Mouse (Mus musculus) liver, embryonic 15.5 days (tissue): ENCODE data around the gene Rasal2. TPM values are rescaled to one million over a fixed set of nuclear protein-coding genes. Genes with fewer than 3 reads are reported as not detected.

ENCODE experiments used
- ATAC-seq: fragments of 200-750 bp; cut with Nextera tagmentation; 2 replicates; pipeline ENCODE4 v1.8.0; 2017; ENCODE audit warnings: moderate number of reproducible peaks, mild to moderate bottlenecking, moderate library complexity; ENCODE audit not compliant: insufficient read depth
- H3K27ac ChIP-seq: fragments of 300-500 bp; sonication (generic); replicated peaks from 2 replicates; pipeline ENCODE4 v1.5.1; 2015; ENCODE audit warnings: mild to moderate bottlenecking, inconsistent platforms
- H3K27me3 ChIP-seq: fragments of 300-500 bp; sonication (generic); 2 replicates; pipeline ENCODE4 v1.6.1; 2015; ENCODE audit warnings: mild to moderate bottlenecking, inconsistent platforms
- H3K36me3 ChIP-seq: fragments of 300-500 bp; sonication (generic); replicated peaks from 2 replicates; pipeline ENCODE4 v1.6.1; 2015; ENCODE audit warnings: moderate library complexity, mild to moderate bottlenecking, inconsistent platforms
- H3K4me1 ChIP-seq: fragments of 300-500 bp; sonication (generic); replicated peaks from 2 replicates; pipeline ENCODE4 v1.6.1; 2015; ENCODE audit warnings: inconsistent platforms
- H3K4me2 ChIP-seq: fragments of 300-500 bp; sonication (generic); 2 replicates; pipeline ENCODE4 v1.6.1; 2015; ENCODE audit warnings: moderate library complexity, mild to moderate bottlenecking, inconsistent platforms
- H3K4me3 ChIP-seq: fragments of 300-500 bp; sonication (generic); replicated peaks from 2 replicates; pipeline ENCODE4 v1.5.1; 2015; ENCODE audit warnings: mild to moderate bottlenecking, inconsistent platforms
- H3K9ac ChIP-seq: fragments of 300-500 bp; sonication (generic); 2 replicates; pipeline ENCODE4 v1.6.1; 2015; ENCODE audit warnings: moderate library complexity, mild to moderate bottlenecking, inconsistent platforms
- H3K9me3 ChIP-seq: fragments of 300-500 bp; sonication (generic); replicated peaks from 2 replicates; pipeline ENCODE4 v1.6.1; 2016; ENCODE audit warnings: inconsistent platforms
- WGBS: fragments of 180-500 bp; shearing (Covaris S2); methylation state at CpG from one replicate; pipeline ENCODE4 v1.1.7; 2015; ENCODE audit warnings: mixed read lengths; ENCODE audit not compliant: insufficient replicate concordance; 5-methylcytosine and 5-hydroxymethylcytosine counted together
- polyA plus RNA-seq: library from polyadenylated mRNA; unstranded; fragments of >200 nt; fragmentation: Nextera tagmentation; extraction: Ambion mirVana; gene quantifications from 2 replicates; pipeline ENCODE4 v1.2.1, GENCODE M21; 2015

Rasal2 gene
- polyA plus RNA-seq, 1 experiment from 2014 or later = 2.0 TPM

DNA sequence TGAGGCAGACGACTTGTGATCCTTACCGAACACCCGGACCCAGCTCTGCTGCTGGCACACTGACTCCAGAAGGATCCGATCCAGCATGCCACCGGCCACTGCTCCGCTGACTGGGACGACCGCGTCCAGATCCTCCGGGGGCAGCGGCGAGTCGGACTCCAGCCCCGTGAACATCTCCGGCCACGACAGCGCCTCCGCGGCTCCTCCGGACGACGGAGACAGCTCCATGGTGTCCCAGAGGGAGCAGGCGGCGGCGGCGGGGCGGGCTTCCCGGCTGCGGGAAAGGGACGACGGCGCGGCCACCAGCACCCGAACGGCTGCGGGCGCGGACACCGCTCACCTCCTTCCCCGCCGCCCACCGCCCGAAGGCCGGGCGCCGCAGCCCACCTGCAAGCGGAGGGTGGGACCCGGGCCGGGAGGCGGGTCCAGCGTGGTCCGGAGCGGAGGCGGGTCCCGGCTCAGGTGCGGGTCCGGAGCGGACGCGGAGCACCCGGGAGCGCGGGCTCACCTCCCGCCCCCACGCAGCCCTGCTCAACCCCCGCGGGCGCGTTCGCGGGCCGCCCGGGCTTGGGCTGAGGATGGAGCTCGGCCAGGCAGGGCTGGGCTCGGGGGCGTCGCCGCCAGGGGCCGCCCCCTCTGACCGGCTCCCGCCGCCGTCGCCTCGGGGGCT, 549 bp downstream of the Rasal2 start:
- H3K9me3 ChIP-seq = no peaks in the 10 kb centered on the region
- peak overlapping the region; percentile 69 for H3K9ac ChIP-seq
- peaks cover 21% of the 10 kb centered on the region for H3K27me3 ChIP-seq
- H3K4me2 ChIP-seq = peak overlapping the region; percentile 93
- H3K27ac ChIP-seq = peak overlapping the region; percentile 38; the same call in 1 of the 2 replicates
- peak overlapping the region; percentile 80 for H3K4me3 ChIP-seq
- WGBS = under 1% methylated on average over 84 of the region's 85 CpGs
- H3K36me3 ChIP-seq = no peaks in the 10 kb centered on the region
- peaks cover 18% of the 10 kb centered on the region for H3K4me1 ChIP-seq
- ATAC-seq = peak; percentile 79

DNA sequence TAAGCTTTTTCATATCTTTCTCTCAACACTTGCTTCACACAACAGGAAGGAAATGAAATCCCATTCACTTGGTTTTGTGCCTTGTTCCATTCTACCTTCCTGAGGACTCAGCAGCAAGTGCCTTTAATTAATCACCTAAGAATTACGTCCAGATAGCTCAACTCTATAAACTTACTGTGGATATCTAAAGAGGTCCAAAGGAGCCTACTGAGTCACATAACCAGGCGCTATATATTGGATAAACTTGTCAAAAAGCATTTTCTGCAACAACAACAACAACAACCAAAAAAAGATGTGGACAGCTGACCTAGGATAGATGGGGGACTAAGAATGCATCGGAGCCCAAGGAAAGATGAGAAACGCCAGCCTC, 1.1 kb downstream of the Rasal2 start:
- Histone ChIP-seq H3K36me3 (no peaks in the 10 kb centered on the region), H3K4me1 (peaks cover 18% of the 10 kb centered on the region), H3K27ac (no peak overlapping the region), H3K4me2 (peak overlapping the region; percentile 93), H3K9me3 (no peaks in the 10 kb centered on the region), H3K27me3 (peaks cover 21% of the 10 kb centered on the region), H3K9ac (peak overlapping the region; percentile 69), H3K4me3 (peak overlapping the region; percentile 80)
- 4% methylated on average over 4 of the region's 4 CpGs for WGBS
- no peak for ATAC-seq

DNA sequence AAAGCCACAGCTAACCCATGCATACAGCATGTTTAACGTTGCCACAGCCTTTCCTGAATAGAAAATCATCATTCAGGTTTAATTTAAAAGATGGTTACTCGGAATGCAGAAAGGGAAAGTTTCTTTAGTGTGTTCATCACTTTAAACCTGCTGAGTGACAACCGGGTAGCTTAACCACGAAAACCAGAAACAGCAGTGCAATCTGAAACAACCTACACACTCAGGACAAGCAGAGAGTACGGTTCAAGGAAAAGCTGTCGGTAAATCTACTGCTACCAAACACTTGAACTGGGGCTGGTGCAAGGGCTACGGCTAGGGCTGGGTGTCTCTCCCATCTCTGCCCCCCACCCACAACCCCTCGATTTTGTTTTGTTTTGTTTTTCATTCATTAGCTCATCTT, 1.5 kb downstream of the Rasal2 start:
- no peak for ATAC-seq
- Histone ChIP-seq H3K9me3 (no peaks in the 10 kb centered on the region), H3K27ac (no peak overlapping the region), H3K4me2 (peak overlapping the region; percentile 93), H3K27me3 (peaks cover 21% of the 10 kb centered on the region), H3K9ac (no peak overlapping the region), H3K36me3 (no peaks in the 10 kb centered on the region), H3K4me3 (peak overlapping the region; percentile 80), H3K4me1 (peaks cover 17% of the 10 kb centered on the region)
- 8% methylated on average over 8 of the region's 8 CpGs for WGBS

DNA sequence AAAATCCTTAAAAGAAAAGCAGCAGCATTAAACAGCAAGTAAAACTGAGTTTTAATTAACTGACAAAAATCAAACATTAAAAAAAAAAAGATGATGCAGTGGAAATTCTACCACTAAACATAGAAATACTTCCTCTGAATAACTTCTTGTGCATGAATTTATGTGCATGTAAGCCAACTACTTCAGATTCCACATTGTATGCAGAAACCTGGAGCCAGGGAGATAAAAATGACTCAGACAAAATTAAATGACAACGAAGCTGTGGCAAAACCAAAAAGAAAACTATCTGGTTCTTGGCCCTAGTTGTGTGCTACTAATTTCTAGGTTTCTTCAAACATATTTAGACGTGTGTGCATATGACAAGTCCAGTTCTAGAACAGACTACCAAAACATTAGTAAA, 2.7 kb downstream of the Rasal2 start:
- Histone ChIP-seq H3K9ac (no peak overlapping the region), H3K4me3 (no peak overlapping the region), H3K4me2 (no peak overlapping the region), H3K36me3 (no peaks in the 10 kb centered on the region), H3K9me3 (no peaks in the 10 kb centered on the region), H3K4me1 (peaks cover 14% of the 10 kb centered on the region), H3K27me3 (peaks cover 21% of the 10 kb centered on the region), H3K27ac (no peak overlapping the region)
- no peak for ATAC-seq
- WGBS = 43% methylated on average over 2 of the region's 2 CpGs

DNA sequence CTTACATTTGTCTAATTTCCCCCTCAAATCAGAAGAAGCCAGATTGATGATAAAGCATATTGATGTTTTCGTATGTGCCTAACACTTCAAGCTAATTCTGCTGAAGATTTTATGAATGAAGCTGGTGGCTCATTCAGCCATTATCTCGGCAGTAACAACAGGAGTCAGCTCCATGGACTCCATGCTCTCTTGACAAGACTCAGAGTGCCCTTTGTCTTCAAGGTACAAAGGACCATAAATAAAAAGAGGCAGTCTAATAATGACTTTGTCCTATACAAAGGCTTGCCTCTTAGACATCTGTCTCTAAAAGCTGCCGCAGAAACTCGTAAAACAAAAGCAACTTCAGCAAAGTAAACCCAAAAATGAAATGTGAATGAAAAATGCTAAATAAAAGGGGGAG, 24.4 kb downstream of the Rasal2 start:
- 57% methylated on average over 4 of the region's 4 CpGs for WGBS
- Histone ChIP-seq H3K4me2 (no peak overlapping the region), H3K27ac (no peak overlapping the region), H3K4me3 (no peak overlapping the region), H3K27me3 (no peaks in the 10 kb centered on the region), H3K36me3 (no peaks in the 10 kb centered on the region), H3K9ac (no peak overlapping the region), H3K9me3 (no peaks in the 10 kb centered on the region), H3K4me1 (no peaks in the 10 kb centered on the region)
- ATAC-seq = no peak

DNA sequence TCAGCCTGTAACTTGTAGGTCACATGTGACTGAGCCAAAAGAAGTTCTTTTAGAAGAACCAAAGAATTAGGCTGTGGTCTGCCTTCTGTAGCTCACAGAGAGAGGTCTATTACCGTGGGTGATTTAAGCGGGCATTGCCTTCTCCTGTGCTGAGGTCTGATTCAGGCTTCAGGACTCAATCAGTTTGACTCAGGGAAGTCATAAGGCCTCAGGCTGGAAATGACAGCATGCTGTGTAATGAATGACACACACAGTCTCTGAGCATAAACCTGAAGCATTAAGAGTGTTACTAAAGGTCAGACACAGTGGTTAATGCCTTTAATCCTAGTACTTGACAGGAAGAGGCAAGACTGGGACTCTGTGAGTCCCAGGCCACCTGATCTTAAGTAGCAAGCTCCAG, 31.7 kb downstream of the Rasal2 start:
- no peak overlapping the region for H3K4me2 ChIP-seq
- no peak overlapping the region for H3K9ac ChIP-seq
- H3K27ac ChIP-seq = no peak overlapping the region
- no peak overlapping the region for H3K4me3 ChIP-seq
- no peaks in the 10 kb centered on the region for H3K9me3 ChIP-seq
- H3K4me1 ChIP-seq = no peaks in the 10 kb centered on the region
- no peaks in the 10 kb centered on the region for H3K36me3 ChIP-seq
- ATAC-seq = no peak
- H3K27me3 ChIP-seq = no peaks in the 10 kb centered on the region
- 64% methylated on average over 2 of the region's 2 CpGs for WGBS

DNA sequence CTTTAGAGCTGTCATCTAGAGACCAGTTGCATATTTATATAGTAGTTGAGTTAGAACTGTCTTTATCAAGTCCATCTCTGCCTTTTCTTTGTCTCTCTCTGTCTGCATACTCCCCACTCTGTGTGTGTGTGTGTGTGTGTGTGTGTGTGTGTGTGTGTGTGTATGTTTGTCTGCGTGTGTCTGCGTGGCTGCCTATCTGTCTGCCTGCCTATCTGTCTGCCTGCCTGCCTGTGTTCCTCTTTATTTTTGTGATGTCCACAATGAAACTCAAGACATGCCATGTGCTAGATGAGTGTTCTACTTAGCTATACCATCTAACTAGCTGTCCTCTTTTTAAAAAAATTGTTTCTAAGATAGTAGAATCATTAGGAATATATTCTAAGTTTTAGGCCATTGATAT, 42.0 kb downstream of the Rasal2 start:
- H3K4me1 ChIP-seq = no peaks in the 10 kb centered on the region
- ATAC-seq = no peak
- 46% methylated on average over 2 of the region's 2 CpGs for WGBS

DNA sequence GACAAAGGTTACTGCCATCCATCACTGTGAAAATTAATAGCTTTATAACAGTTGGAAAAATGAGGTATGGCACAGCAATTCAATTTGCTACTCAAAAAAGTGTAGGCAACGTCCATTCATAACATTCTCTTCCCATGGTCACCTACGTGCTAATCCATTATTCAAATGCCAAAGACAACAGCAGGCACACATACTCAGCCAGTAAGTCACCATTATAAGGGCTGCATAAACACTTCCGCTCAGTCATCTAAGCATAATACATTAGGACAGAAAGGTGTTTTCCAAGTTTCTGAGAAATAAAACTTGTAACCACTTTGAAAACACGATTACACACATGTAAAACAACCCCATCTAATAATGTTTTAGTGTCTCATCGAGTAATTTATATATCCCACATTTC, 44.1 kb downstream of the Rasal2 start:
- Histone ChIP-seq H3K4me3 (no peak overlapping the region), H3K9ac (no peak overlapping the region), H3K4me1 (no peaks in the 10 kb centered on the region), H3K4me2 (no peak overlapping the region), H3K27ac (no peak overlapping the region), H3K27me3 (no peaks in the 10 kb centered on the region), H3K36me3 (no peaks in the 10 kb centered on the region), H3K9me3 (no peaks in the 10 kb centered on the region)
- 67% methylated on average over 5 of the region's 5 CpGs for WGBS
- no peak for ATAC-seq

More for the DNA sequence above, 42.0 kb downstream of the Rasal2 start:
- H3K4me2 ChIP-seq = no peak overlapping the region
- no peaks in the 10 kb centered on the region for H3K27me3 ChIP-seq
- no peaks in the 10 kb centered on the region for H3K36me3 ChIP-seq
- H3K4me3 ChIP-seq = no peak overlapping the region
- no peak overlapping the region for H3K27ac ChIP-seq
- H3K9me3 ChIP-seq = no peaks in the 10 kb centered on the region
- H3K9ac ChIP-seq = no peak overlapping the region

DNA sequence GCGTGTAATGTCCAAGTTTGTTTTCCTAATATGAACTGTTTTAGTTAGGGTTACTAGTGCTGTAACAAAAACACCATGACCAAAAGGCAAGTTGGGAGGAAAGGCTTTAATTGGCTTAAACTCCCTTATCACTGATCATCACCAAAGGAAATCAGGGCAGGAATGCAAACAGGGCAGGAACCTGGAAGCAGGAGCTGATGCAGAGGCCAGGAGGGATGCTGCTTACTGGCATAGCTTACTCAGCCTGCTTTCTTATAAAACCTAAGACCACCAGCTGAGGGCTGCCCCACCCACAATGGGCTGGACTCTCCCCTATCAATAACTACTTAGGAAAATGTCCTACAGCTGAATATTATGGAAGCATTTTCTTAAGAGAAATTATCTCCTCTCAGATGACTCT, 65.7 kb downstream of the Rasal2 start:
- H3K36me3 ChIP-seq = no peaks in the 10 kb centered on the region
- no peak for ATAC-seq
- no peak overlapping the region for H3K9ac ChIP-seq
- no peaks in the 10 kb centered on the region for H3K27me3 ChIP-seq
- no peak overlapping the region for H3K4me3 ChIP-seq
- H3K27ac ChIP-seq = no peak overlapping the region
- 72% methylated on average over 1 of the region's 1 CpGs for WGBS
- H3K4me2 ChIP-seq = no peak overlapping the region
- H3K4me1 ChIP-seq = no peaks in the 10 kb centered on the region
- no peaks in the 10 kb centered on the region for H3K9me3 ChIP-seq

DNA sequence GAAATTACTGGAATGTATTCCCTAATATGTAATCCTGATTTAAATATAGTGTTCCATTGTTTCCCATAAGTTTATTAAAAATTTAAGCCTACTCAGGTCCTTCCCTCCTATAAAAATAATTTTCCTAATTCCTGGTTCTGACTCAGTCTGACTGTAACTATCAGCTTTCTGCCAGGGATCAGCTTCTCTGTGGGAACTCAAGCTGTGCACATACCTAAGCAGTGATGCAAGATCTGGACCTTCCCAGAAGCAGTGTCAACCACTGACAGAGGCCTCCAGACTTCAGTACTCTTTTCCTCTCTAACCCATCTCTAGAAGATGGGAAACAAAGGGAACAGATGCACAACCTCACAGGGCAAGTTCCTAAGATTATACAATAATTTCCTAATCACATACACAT, 68.9 kb downstream of the Rasal2 start:
- Histone ChIP-seq H3K9me3 (no peaks in the 10 kb centered on the region), H3K4me1 (no peaks in the 10 kb centered on the region), H3K27me3 (no peaks in the 10 kb centered on the region), H3K36me3 (no peaks in the 10 kb centered on the region), H3K4me2 (no peak overlapping the region), H3K9ac (no peak overlapping the region), H3K27ac (no peak overlapping the region), H3K4me3 (no peak overlapping the region)
- no peak for ATAC-seq

DNA sequence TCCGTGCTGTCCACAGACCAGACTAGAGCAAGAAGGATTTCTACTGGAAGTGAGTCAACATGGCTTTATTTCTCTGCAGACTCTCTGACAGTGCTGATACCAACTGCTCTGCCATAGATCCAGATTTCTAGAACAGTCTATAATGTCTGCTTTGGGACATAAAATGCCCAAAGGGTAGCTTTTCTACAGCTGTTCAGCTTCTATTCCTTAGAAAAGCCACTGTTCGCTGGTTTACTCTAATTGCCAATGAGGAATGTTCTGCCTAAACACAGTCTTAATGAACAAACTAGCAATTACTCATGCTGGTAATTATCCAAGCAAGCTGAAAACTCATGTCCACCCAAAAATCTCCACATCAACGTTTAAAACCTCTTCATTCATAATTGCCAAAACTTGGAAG, 77.6 kb downstream of the Rasal2 start:
- Histone ChIP-seq H3K4me1 (no peaks in the 10 kb centered on the region), H3K36me3 (no peaks in the 10 kb centered on the region), H3K9me3 (no peaks in the 10 kb centered on the region), H3K27me3 (no peaks in the 10 kb centered on the region), H3K4me2 (no peak overlapping the region), H3K9ac (no peak overlapping the region), H3K27ac (no peak overlapping the region), H3K4me3 (no peak overlapping the region)
- WGBS = 52% methylated on average over 3 of the region's 3 CpGs
- no peak for ATAC-seq

DNA sequence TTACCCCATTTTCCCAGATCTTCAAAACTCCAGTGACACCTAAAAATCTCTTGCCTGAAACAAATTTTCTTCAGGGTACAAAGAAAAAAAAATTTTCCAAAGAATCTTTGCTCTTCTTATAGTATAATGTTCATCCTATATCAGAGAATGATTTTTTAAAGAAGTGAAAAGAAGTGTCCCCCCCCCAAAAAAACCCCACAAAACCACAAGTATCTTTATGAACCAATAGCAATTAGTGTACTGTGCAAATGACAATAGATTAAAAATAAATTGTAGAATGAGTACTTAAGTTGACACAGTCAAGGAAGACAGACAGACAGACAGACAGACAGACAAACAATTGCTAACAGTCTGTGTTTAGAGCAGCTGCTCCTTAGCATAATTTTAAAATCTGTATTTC, 84.3 kb downstream of the Rasal2 start:
- Histone ChIP-seq H3K9ac (no peak overlapping the region), H3K27ac (no peak overlapping the region), H3K36me3 (no peaks in the 10 kb centered on the region), H3K4me1 (no peaks in the 10 kb centered on the region), H3K4me2 (no peak overlapping the region), H3K9me3 (no peaks in the 10 kb centered on the region), H3K4me3 (no peak overlapping the region), H3K27me3 (no peaks in the 10 kb centered on the region)
- ATAC-seq = no peak
